Mouse (Mus musculus): ENCODE measurements around the gene Nptx2.

The Nptx2 gene

GRCm38 (mm10) chr5:144585100-144585499 lies 39.4 kb downstream of the Nptx2 start:
- no peak for DNase-seq (ENCODE audit: low spot score)

GRCm38 (mm10) chr5:144591248-144591880 lies 45.7 kb downstream of the Nptx2 start:
- DNase-seq (ENCODE audit: low spot score), result no peak

GRCm38 (mm10) chr5:144594796-144595195 lies 49.1 kb downstream of the Nptx2 start:
- DNase-seq (ENCODE audit: low spot score), result no peak
